Mouse (Mus musculus) brain, embryonic 14.5 days (tissue): ENCODE measurements around the gene Pdzd2.

ENCODE experiments used
- CTCF ChIP-seq: fragments of 200-500 bp; IDR thresholded peaks from 2 replicates; pipeline ENCODE4 v1.5.1; 2012; ENCODE audit warnings: inconsistent platforms, mild to moderate bottlenecking, moderate library complexity, borderline replicate concordance; ENCODE audit not compliant: insufficient read depth, insufficient read length; ENCODE audit errors: extremely low read depth
- POLR2A ChIP-seq: fragments of 200-500 bp; IDR thresholded peaks from 2 replicates; pipeline ENCODE4 v1.6.1; 2012; ENCODE audit warnings: mild to moderate bottlenecking, inconsistent platforms, borderline replicate concordance; ENCODE audit not compliant: poor library complexity, insufficient read depth, insufficient read length, severe bottlenecking; ENCODE audit errors: extremely low read depth

- no peak for TF ChIP-seq CTCF
- no peak for TF ChIP-seq POLR2A
Observed at GRCm38 (mm10) chr15:12450790-12451189, 288.9 kb downstream of the Pdzd2 start.
